ENCODE assay signal across 17 mouse cellular contexts in genomic region chr3:152508419-152508993, GRCm38 (mm10).
DNase-seq lines count a peak whose midpoint lies in the region; ATAC-seq and TF ChIP-seq lines count a peak whose summit lies in the region.
"Had no signal": no experiment of that assay in that cellular context is flagged by ENCODE, and none has a peak within 500 bp of the region (broad histone marks: within the 10 kb centered on the region; RNA-seq: fewer than 3 reads in every experiment).

No protein-coding gene starts in this region.

- H3K79me2 ChIP-seq in myocyte (ENCODE audit: control insufficient read depth, insufficient read depth) = no peaks in the 10 kb centered on the region

- H3K36me3 ChIP-seq in neural tube, embryonic 14.5 days (ENCODE audit: control insufficient read depth, insufficient read depth, low read length) = no peaks in the 10 kb centered on the region
- H3K36me3 ChIP-seq in hindbrain, embryonic 14.5 days (replicated peaks; ENCODE audit: control insufficient read depth, insufficient read depth) = no peaks in the 10 kb centered on the region
- H3K36me3 ChIP-seq in myocyte (ENCODE audit: control insufficient read depth, insufficient read depth) = no peaks in the 10 kb centered on the region
- H3K36me3 ChIP-seq: limb, embryonic 15.5 days had no signal

- no peaks in the 10 kb centered on the region for H3K4me1 ChIP-seq in neural tube, embryonic 14.5 days (ENCODE audit: control insufficient read depth, insufficient read depth, low read length)
- 0 out of 2 replicates have a peak, but pooled peaks cover 4% of the 10 kb centered on the region for H3K4me1 ChIP-seq in hindbrain, embryonic 14.5 days (replicated peaks; ENCODE audit: control insufficient read depth, insufficient read depth, low read length)
- H3K4me1 ChIP-seq: limb, embryonic 15.5 days had no signal

- H3K9me3 ChIP-seq in neural tube, embryonic 14.5 days (ENCODE audit: control insufficient read depth, low read length) = no peaks in the 10 kb centered on the region
- no peaks in the 10 kb centered on the region for H3K9me3 ChIP-seq in hindbrain, embryonic 14.5 days (ENCODE audit: control insufficient read depth, low read length)
- H3K9me3 ChIP-seq: limb, embryonic 15.5 days had no signal

- TF ChIP-seq POLR2A in myocyte (IDR thresholded peaks at IDR 0.05; ENCODE audit: insufficient read length, low read depth) = no peak

- intact Hi-C loops in heart, postnatal 25 days (cut with DNase I) = no loop called here

- no peak overlapping the region for H3ac ChIP-seq in myocyte (ENCODE audit: control insufficient read depth, insufficient read length)

- H3K4me2 ChIP-seq in neural tube, embryonic 14.5 days (ENCODE audit: low read depth, low read length) = no peak overlapping the region
- H3K4me2 ChIP-seq in hindbrain, embryonic 14.5 days (replicated peaks) = 0 out of 2 replicates have a peak overlapping the region, but pooled peaks have one; percentile 16
- H3K4me2 ChIP-seq in myocyte (ENCODE audit: low read depth) = peak overlapping the region; percentile 16
- H3K4me2 ChIP-seq: limb, embryonic 15.5 days had no signal

- H3K4me3 ChIP-seq in neural tube, embryonic 14.5 days (ENCODE audit: low read depth, low read length) = no peak overlapping the region
- no peak overlapping the region for H3K4me3 ChIP-seq in hindbrain, embryonic 14.5 days (replicated peaks; ENCODE audit: low read length)
- H3K4me3 ChIP-seq in myocyte = no peak overlapping the region
- H3K4me3 ChIP-seq: erythroblast, embryonic 14.5 days; limb, embryonic 15.5 days had no signal

- no peak overlapping the region for H3K27ac ChIP-seq in neural tube, embryonic 14.5 days (ENCODE audit: low read depth, low read length)
- H3K27ac ChIP-seq in hindbrain, embryonic 14.5 days = no peak overlapping the region
- H3K27ac ChIP-seq: limb, embryonic 15.5 days had no signal

- no peaks in the 10 kb centered on the region for H3K27me3 ChIP-seq in neural tube, embryonic 14.5 days (ENCODE audit: control insufficient read depth, insufficient read depth, low read length)
- H3K27me3 ChIP-seq in hindbrain, embryonic 14.5 days (ENCODE audit: control insufficient read depth, insufficient read depth, low read length) = no peaks in the 10 kb centered on the region
- no peaks in the 10 kb centered on the region for H3K27me3 ChIP-seq in myocyte (ENCODE audit: control insufficient read depth, insufficient read depth, insufficient read length)
- H3K27me3 ChIP-seq: limb, embryonic 15.5 days had no signal

- H3K9ac ChIP-seq in neural tube, embryonic 14.5 days (replicated peaks; ENCODE audit: low read depth, low read length) = no peak overlapping the region
- 0 out of 2 replicates have a peak overlapping the region, but pooled peaks have one; percentile 6 for H3K9ac ChIP-seq in hindbrain, embryonic 14.5 days
- H3K9ac ChIP-seq: limb, embryonic 15.5 days had no signal

- ATAC-seq in neural tube, embryonic 14.5 days (ENCODE audit: low read depth) = peak; percentile 9; the same call in 1 of the 2 replicates
- no peak for ATAC-seq in hindbrain, embryonic 14.5 days (ENCODE audit: low FRiP score)
- ATAC-seq: lung, postnatal 0 days had no signal

- peak; percentile 37 for DNase-seq in heart, adult 11 months
- DNase-seq in heart, postnatal 25 days (ENCODE audit: low spot score) = no peak
- no peak for DNase-seq in neural tube, embryonic 10.5 days (ENCODE audit: extremely low spot score, low spot score)
- DNase-seq in hindbrain, embryonic 14.5 days (ENCODE audit: low spot score) = no peak
- DNase-seq in embryo, embryonic 10 days (ENCODE audit: low spot score) = no peak
- DNase-seq in layer of hippocampus, adult 9-11 months = no peak
- DNase-seq: B cell, adult 2 months; cerebellum, adult 8-10 months; gastrocnemius, postnatal 10 days; heart, adult 18-20 months; kidney, adult 11 months; right cerebral cortex, postnatal 4 days had no signal

- WGBS in neural tube, embryonic 14.5 days = 67% methylated on average over 12 of the region's 12 CpGs
- 30% methylated on average over 12 of the region's 12 CpGs for WGBS in hindbrain, embryonic 14.5 days

TF ChIP-seq in myocyte, 11 proteins besides CTCF, POLR2A, EP300 and RAD21:
- TF ChIP-seq REST (IDR thresholded peaks at IDR 0.05; ENCODE audit: insufficient read depth, insufficient read length) (no peak), CEBPB (IDR thresholded peaks at IDR 0.05; ENCODE audit: insufficient read depth, poor library complexity, severe bottlenecking) (no peak), TCF12 (IDR thresholded peaks at IDR 0.05; ENCODE audit: insufficient read depth, poor library complexity, severe bottlenecking) (no peak), SRF (IDR thresholded peaks at IDR 0.05; ENCODE audit: control insufficient read depth, insufficient read length, low read depth) (no peak), POLR2AphosphoS2 (IDR thresholded peaks at IDR 0.05; ENCODE audit: insufficient read length, low read depth) (no peak), MAX (IDR thresholded peaks at IDR 0.05; ENCODE audit: low read depth) (no peak)
